ENCODE assay signal across 8 mouse cellular contexts in the genomic region with DNA sequence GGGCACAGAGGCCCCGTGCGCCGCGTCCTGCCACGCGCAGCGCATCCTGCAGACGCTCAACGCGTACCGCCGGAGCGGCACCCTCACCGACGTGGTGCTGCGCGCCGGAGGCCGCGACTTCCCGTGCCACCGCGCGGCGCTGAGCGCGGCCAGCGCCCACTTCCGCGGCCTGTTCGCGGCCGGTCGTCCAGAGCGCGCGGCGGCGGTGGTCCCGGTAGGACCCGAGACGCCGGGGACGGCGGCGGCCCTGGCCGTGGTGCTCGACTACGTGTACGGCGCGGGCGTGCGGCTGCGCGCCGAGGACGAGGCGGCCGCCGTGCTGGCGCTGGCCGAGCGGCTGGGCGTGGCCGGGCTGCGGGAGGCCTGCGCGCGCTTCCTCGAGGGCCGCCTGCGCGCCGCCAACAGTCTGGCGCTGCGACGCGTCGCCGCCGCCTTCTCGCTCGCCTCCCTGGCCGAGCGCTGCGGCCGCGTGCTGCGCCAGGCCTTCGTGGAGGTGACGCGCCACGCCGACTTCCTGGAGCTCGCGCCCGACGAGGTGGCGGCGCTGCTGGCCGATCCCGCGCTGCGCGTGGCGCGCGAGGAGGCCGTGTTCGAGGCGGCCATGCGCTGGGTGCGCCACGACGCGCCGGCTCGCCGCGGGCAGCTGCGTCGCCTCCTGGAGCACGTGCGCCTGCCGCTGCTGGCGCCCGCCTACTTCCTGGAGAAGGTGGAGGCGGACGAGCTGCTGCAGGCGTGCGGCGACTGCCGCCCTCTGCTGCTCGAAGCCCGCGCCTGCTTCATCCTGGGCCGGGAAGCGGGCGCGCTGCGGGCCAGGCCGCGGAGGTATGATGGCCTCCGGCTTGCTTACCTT. TPM values are rescaled to one million over a fixed set of nuclear protein-coding genes. Genes with fewer than 3 reads are reported as not detected.
DNase-seq lines count a peak whose midpoint lies in the region; ATAC-seq lines count a peak whose summit lies in the region.

No protein-coding gene starts in this region.

- H3K27me3 ChIP-seq in midbrain, embryonic 15.5 days (replicated peaks), result no peaks in the 10 kb centered on the region

- peak overlapping the region; percentile 92 for H3K27ac ChIP-seq in midbrain, embryonic 15.5 days

- 2% methylated on average over 127 of the region's 145 CpGs for WGBS in midbrain, embryonic 15.5 days

- peak overlapping the region; percentile 46 for H3K4me3 ChIP-seq in midbrain, embryonic 15.5 days

- H3K4me2 ChIP-seq in midbrain, embryonic 15.5 days, result peak overlapping the region; percentile 57

- peak; percentile 38 for DNase-seq in adrenal gland, adult 8-10 months
- DNase-seq in embryo, embryonic 11 days, result peak; percentile 90
- DNase-seq in heart, adult 18-20 months, result peak; percentile 54 to 72
- DNase-seq in kidney, adult 18-20 months, result peak; percentile 57
- DNase-seq in liver, result peak; percentile 70
- peak; percentile 37 for DNase-seq in spleen, adult 12 weeks (ENCODE audit: low spot score)
- DNase-seq in c-Kit-positive CD71-positive TER-119-positive erythroid progenitor cells, embryonic 14.5 days (ENCODE audit: low spot score), result no peak

- peak; percentile 87 for ATAC-seq in midbrain, embryonic 15.5 days (replicated peaks)

- peaks cover 41% of the 10 kb centered on the region for H3K4me1 ChIP-seq in midbrain, embryonic 15.5 days

- H3K36me3 ChIP-seq in midbrain, embryonic 15.5 days (replicated peaks), result peaks cover under 1% of the 10 kb centered on the region; the same call in 1 of the 2 replicates

- H3K9ac ChIP-seq in midbrain, embryonic 15.5 days, result peak overlapping the region; percentile 42

- no peaks in the 10 kb centered on the region for H3K9me3 ChIP-seq in midbrain, embryonic 15.5 days

RNA-seq across cellular contexts. Expression of a gene that starts 2.7 kb away (rescaled TPM):
- total RNA-seq in adrenal gland, adult 8-10 months (2022), result 1 to 10 TPM in 1 of 4 experiments, under 1 TPM in 3; 0.38 to 1.2 (median 0.75) TPM
- not detected for total RNA-seq in heart, adult 18-20 months (2021)
- 7.1 and 7.5 TPM in 2 replicates for polyA plus RNA-seq in midbrain, embryonic 15.5 days (2015; fragmentation: Nextera tagmentation; extraction: Ambion mirVana)

RNA-seq across cellular contexts. Expression of a gene that starts 15.0 kb away (rescaled TPM):
- 100 to 1,000 TPM; 533 to 601 (median 565) TPM for total RNA-seq in adrenal gland, adult 8-10 months (2022)
- 100 to 1,000 TPM; 359 to 372 TPM for total RNA-seq in heart, adult 18-20 months (2021)
- 382 and 405 TPM in 2 replicates for polyA plus RNA-seq in midbrain, embryonic 15.5 days (2015; fragmentation: Nextera tagmentation; extraction: Ambion mirVana)
